Mouse (Mus musculus) lung, adult 2 months (tissue): ENCODE measurements around the gene Slc29a1. TPM values are rescaled to one million over a fixed set of nuclear protein-coding genes. Genes with fewer than 3 reads are reported as not detected.

ENCODE experiments used
- DNase-seq: peaks from one replicate; pipeline ENCODE4 v3.0.0; 2022
- H3K4me1 ChIP-seq: fragments of 200-500 bp; 2 replicates; pipeline ENCODE4 v1.6.1; 2011; ENCODE audit warnings: low read length; ENCODE audit not compliant: control insufficient read depth, insufficient read depth
- H3K4me3 ChIP-seq: fragments of 200-500 bp; replicated peaks from 2 replicates; pipeline ENCODE3; 2011; ENCODE audit warnings: low read depth, mild to moderate bottlenecking, control low read depth, low read length; ENCODE audit errors: extremely low read depth
- CTCF ChIP-seq: fragments of 200-500 bp; IDR thresholded peaks from 2 replicates; pipeline ENCODE4 v1.5.1; 2011; ENCODE audit warnings: mild to moderate bottlenecking, low read length, control low read depth; ENCODE audit not compliant: insufficient read depth
- POLR2A ChIP-seq: fragments of 200-500 bp; IDR thresholded peaks from 2 replicates; pipeline ENCODE4 v1.6.1; 2011; ENCODE audit warnings: low read depth, mild to moderate bottlenecking, control low read depth, low read length, borderline replicate concordance; ENCODE audit errors: extremely low read depth
- WGBS: fragments of 180-500 bp; shearing (Covaris S2); methylation state at CpG from one replicate; pipeline ENCODE4 v1.1.7; 2018; 5-methylcytosine and 5-hydroxymethylcytosine counted together
- polyA plus RNA-seq: library from polyadenylated mRNA; depleted of rRNA; stranded (reverse); fragments of >200 nt; gene quantifications from 2 replicates; pipeline ENCODE4 v1.2.3, GENCODE M21; 2012

Gene Slc29a1
- polyA plus RNA-seq, 1 experiment = 185 TPM

GRCm38 (mm10) chr17:45557246-45557824 is 42.1 kb downstream of the Slc29a1 start:
- TF ChIP-seq CTCF (no peak), POLR2A (no peak)
- WGBS = 70% methylated on average over 7 of the region's 7 CpGs
- Histone ChIP-seq H3K4me3 (peak overlapping the region; percentile 34), H3K4me1 (peaks cover 2% of the 10 kb centered on the region; the same call in 1 of the 2 replicates)
- DNase-seq = no peak

- WGBS = 64% methylated on average over 3 of the region's 3 CpGs
- no peak for TF ChIP-seq CTCF
- no peak for TF ChIP-seq POLR2A
- Histone ChIP-seq H3K4me1 (peaks cover 2% of the 10 kb centered on the region; the same call in 1 of the 2 replicates), H3K4me3 (peak overlapping the region; percentile 79)
- DNase-seq = no peak
Observed at GRCm38 (mm10) chr17:45556514-45557245, 42.7 kb downstream of the Slc29a1 start.

DNA sequence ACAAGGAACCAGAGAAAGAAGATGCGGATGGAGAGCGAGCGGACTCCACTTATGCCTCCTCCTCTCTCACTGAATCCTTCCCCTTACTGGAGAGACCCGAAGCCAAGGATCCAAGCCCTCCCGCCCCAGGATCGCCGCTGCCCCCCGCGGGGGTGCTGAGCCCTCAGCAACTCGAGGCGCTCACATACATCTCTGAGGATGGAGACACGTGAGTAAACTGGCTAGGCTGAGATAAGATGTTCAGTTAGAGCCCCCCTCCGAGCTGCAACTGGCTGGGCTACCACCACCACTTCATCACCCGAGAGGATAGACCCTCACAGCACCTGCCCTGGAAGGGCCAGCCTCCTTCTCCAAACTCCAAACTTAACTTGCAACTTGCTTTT is 43.3 kb downstream of the Slc29a1 start:
- Histone ChIP-seq H3K4me1 (peaks cover 2% of the 10 kb centered on the region; the same call in 1 of the 2 replicates), H3K4me3 (peak overlapping the region; percentile 79)
- DNase-seq = no peak
- 3% methylated on average over 14 of the region's 14 CpGs for WGBS
- TF ChIP-seq CTCF (no peak), POLR2A (no peak)

GRCm38 (mm10) chr17:45555452-45556106 is 43.8 kb downstream of the Slc29a1 start, which contains the start of gene Nfkbie:
Gene Nfkbie (plus strand): TSS chr17:45555703.
- peak; percentile 96 for DNase-seq
- peaks cover 2% of the 10 kb centered on the region; the same call in 1 of the 2 replicates for H3K4me1 ChIP-seq
- H3K4me3 ChIP-seq = peak within 1 kb of the TSS; percentile 79
- peak; percentile 68; the same call in 1 of the 2 replicates for TF ChIP-seq POLR2A
- TF ChIP-seq CTCF = no peak
- under 1% methylated on average over 45 of the region's 45 CpGs for WGBS

DNA sequence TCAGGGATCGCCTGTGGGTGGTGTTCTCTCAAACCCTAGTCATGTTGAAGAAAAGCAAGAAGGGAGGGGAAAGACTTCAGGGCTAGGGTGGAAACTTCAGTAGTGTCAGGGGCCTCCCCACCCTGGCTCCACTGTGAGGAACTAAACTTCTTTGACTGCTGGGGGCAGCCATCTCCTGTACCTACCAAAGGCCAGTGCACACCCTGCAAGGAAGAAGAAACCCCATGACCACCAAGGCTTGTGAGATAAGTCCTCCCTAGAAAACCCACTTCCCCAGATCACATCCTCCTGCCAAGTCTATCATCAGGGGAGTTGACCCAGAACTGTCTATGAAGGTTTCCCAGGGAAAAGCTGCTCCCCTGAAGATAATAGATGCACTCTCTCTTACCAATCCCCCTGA is 45.0 kb downstream of the Slc29a1 start:
- TF ChIP-seq POLR2A = no peak
- no peak for TF ChIP-seq CTCF
- no peak for DNase-seq
- Histone ChIP-seq H3K4me3 (no peak overlapping the region), H3K4me1 (peaks cover 5% of the 10 kb centered on the region)
- WGBS = 71% methylated on average over 1 of the region's 1 CpGs

DNA sequence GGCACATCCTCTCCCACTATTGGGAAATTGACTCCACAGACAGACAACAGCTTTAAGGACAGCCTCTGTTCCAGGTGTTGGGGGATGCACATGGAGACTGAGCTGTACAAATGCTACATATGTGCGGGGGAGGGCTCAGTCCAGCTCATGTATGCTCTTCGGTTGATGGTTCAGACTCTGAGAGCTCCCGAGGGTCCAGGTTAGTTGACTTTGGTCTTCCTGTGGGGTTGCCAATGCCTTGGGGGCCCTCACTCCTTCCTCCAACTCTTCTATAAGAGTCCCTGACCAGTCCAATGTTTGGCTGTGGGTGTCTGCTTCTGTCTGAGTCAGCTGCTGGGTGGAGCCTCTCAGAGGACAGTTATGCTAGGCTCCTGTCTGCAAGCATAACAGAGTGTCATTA is 46.3 kb downstream of the Slc29a1 start:
- TF ChIP-seq POLR2A (no peak), CTCF (no peak)
- WGBS = 81% methylated on average over 3 of the region's 3 CpGs

DNA sequence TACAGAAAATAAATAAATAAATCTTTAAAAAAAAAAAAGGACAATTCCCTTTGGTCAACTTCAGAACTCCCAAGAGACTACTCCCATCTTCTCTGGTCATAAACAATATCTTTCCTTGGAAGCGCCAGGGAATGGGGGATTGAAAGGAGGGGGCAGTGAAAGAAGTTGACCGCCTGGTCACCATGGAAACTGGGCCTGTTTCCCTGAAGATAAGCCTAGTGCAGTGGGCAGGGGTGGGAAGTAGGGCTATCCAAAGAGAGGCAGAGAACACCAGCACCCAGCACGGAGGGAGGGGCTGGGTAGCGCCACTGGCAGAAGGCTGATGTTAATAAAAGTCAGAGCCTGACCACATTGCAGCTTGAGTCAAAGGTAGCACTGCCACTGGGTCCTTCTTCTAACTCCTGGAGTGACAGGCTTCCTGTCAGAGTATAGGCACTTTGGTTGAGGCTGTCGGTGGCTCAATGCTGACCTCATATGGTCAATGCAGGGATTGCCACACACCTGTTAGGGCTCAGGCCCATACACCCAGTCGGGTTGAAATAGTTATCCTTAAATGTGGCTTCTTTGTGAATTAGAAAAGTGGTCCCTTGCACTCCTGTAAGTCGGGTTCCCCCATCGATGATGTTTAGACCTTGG is 47.5 kb downstream of the Slc29a1 start:
- peak; percentile 76 for DNase-seq
- TF ChIP-seq POLR2A (no peak), CTCF (peak; percentile 92)
- Histone ChIP-seq H3K4me3 (no peak overlapping the region), H3K4me1 (peaks cover 5% of the 10 kb centered on the region)
- 10% methylated on average over 8 of the region's 8 CpGs for WGBS

More for the DNA sequence above, 46.3 kb downstream of the Slc29a1 start:
- Histone ChIP-seq H3K4me1 (peaks cover 5% of the 10 kb centered on the region), H3K4me3 (no peak overlapping the region)
- DNase-seq = no peak

GRCm38 (mm10) chr17:45551249-45551796 is 48.1 kb downstream of the Slc29a1 start:
- peaks cover 5% of the 10 kb centered on the region for H3K4me1 ChIP-seq
- H3K4me3 ChIP-seq = no peak overlapping the region
- 62% methylated on average over 7 of the region's 7 CpGs for WGBS
- no peak for DNase-seq
- TF ChIP-seq POLR2A (no peak), CTCF (no peak)

- TF ChIP-seq POLR2A (no peak), CTCF (no peak)
- 23% methylated on average over 5 of the region's 5 CpGs for WGBS
- Histone ChIP-seq H3K4me1 (peaks cover 3% of the 10 kb centered on the region), H3K4me3 (no peak overlapping the region)
- DNase-seq = no peak
Observed at GRCm38 (mm10) chr17:45550253-45550652, 49.2 kb downstream of the Slc29a1 start.
